Comparison of ENCODE assay signal across 8 mouse cellular contexts in genomic region chr2:75959183-75959849, GRCm38 (mm10). TPM values are rescaled to one million over a fixed set of nuclear protein-coding genes. Genes with fewer than 3 reads are reported as not detected.
DNase-seq lines count a peak whose midpoint lies in the region; ATAC-seq and TF ChIP-seq lines count a peak whose summit lies in the region.
"Had no signal": no experiment of that assay in that cellular context is flagged by ENCODE, and none has a peak within 500 bp of the region (broad histone marks: within the 10 kb centered on the region; RNA-seq: fewer than 3 reads in every experiment).

No protein-coding gene starts in this region.

- 25% methylated on average over 18 of the region's 18 CpGs for WGBS in heart, embryonic 11.5 days (ENCODE audit: insufficient replicate concordance)
- 4% methylated on average over 18 of the region's 18 CpGs for WGBS in limb, embryonic 13.5 days

- peak overlapping the region; percentile 60 for H3K4me3 ChIP-seq in E14TG2a.4 (replicated peaks; ENCODE audit: low read length)
- H3K4me3 ChIP-seq in heart, embryonic 11.5 days (ENCODE audit: low read depth, low read length): no peak overlapping the region
- peak overlapping the region; percentile 2; the same call in 1 of the 2 replicates for H3K4me3 ChIP-seq in limb, embryonic 13.5 days
- H3K4me3 ChIP-seq: megakaryocyte, embryonic 14.5 days had no signal

- TF ChIP-seq CTCF in E14TG2a.4 (conservative IDR thresholded peaks at IDR 0.05; ENCODE audit: low read length): no peak

- peak overlapping the region; percentile 41 for H3K27ac ChIP-seq in heart, embryonic 11.5 days (ENCODE audit: low read depth, low read length)
- peak overlapping the region; percentile 86 for H3K27ac ChIP-seq in limb, embryonic 13.5 days

- H3K9ac ChIP-seq in heart, embryonic 11.5 days (ENCODE audit: low read depth, low read length): no peak overlapping the region
- H3K9ac ChIP-seq in limb, embryonic 13.5 days: peak overlapping the region; percentile 14; the same call in 1 of the 2 replicates

- H3K36me3 ChIP-seq in E14TG2a.4 (ENCODE audit: insufficient read depth, low read length): no peaks in the 10 kb centered on the region
- no peaks in the 10 kb centered on the region for H3K36me3 ChIP-seq in heart, embryonic 11.5 days (ENCODE audit: control insufficient read depth, insufficient read depth, low read length)
- H3K36me3 ChIP-seq in limb, embryonic 13.5 days: no peaks in the 10 kb centered on the region

- peak overlapping the region; percentile 37 for H3K4me2 ChIP-seq in heart, embryonic 11.5 days
- H3K4me2 ChIP-seq in limb, embryonic 13.5 days (replicated peaks): peak overlapping the region; percentile 57

- ATAC-seq in heart, embryonic 11.5 days (replicated peaks; ENCODE audit: insufficient number of reproducible peaks, low FRiP score, low TSS enrichment): no peak
- peak; percentile 65 for ATAC-seq in limb, embryonic 13.5 days (ENCODE audit: low FRiP score, low read depth)

- no peaks in the 10 kb centered on the region for H3K9me3 ChIP-seq in E14TG2a.4 (ENCODE audit: low read length)
- no peaks in the 10 kb centered on the region for H3K9me3 ChIP-seq in heart, embryonic 11.5 days (replicated peaks; ENCODE audit: control insufficient read depth, low read length)
- H3K9me3 ChIP-seq in limb, embryonic 13.5 days: no peaks in the 10 kb centered on the region
- H3K9me3 ChIP-seq: megakaryocyte, embryonic 14.5 days had no signal

- H3K4me1 ChIP-seq in E14TG2a.4 (replicated peaks; ENCODE audit: low read depth, low read length): peaks cover 66% of the 10 kb centered on the region
- peaks cover 20% of the 10 kb centered on the region for H3K4me1 ChIP-seq in heart, embryonic 11.5 days (ENCODE audit: control insufficient read depth, insufficient read depth, low read length)
- H3K4me1 ChIP-seq in limb, embryonic 13.5 days: peaks cover 67% of the 10 kb centered on the region

- no peaks in the 10 kb centered on the region; the same call in 1 of the 2 replicates for H3K27me3 ChIP-seq in E14TG2a.4 (ENCODE audit: insufficient read depth, low read length)
- H3K27me3 ChIP-seq in heart, embryonic 11.5 days (ENCODE audit: control insufficient read depth, insufficient read depth, low read length): no peaks in the 10 kb centered on the region
- H3K27me3 ChIP-seq in limb, embryonic 13.5 days: peaks cover 21% of the 10 kb centered on the region

- DNase-seq in adrenal gland, postnatal 10 days: peak; percentile 59
- no peak for DNase-seq in thymus, postnatal 14 days
- DNase-seq in MN1 (ENCODE audit: low spot score): no peak
- DNase-seq in right cerebral cortex, adult 2 months (ENCODE audit: low spot score in 2 of 2): no peak

RNA-seq across cellular contexts. Expression of gene Ttc30a2, which starts 18.7 kb away (rescaled TPM):
- total RNA-seq in adrenal gland, postnatal 10 days (2021): 1 to 10 TPM in 1 of 2 experiments, under 1 TPM in 1; 0.78 to 1.2 TPM
- 0.75 and 1.1 TPM in 2 replicates for polyA plus RNA-seq in heart, embryonic 11.5 days (2014; fragmentation: Nextera tagmentation; extraction: Ambion mirVana)
- polyA plus RNA-seq in limb, embryonic 13.5 days (2015; fragmentation: Nextera tagmentation; extraction: Ambion mirVana): 0.37 and 0.42 TPM in 2 replicates

RNA-seq across cellular contexts. Expression of gene Ttc30b, which starts 20.9 kb away (rescaled TPM):
- total RNA-seq in adrenal gland, postnatal 10 days (2021): 10 to 100 TPM; 13.4 to 18.9 TPM
- polyA plus RNA-seq in heart, embryonic 11.5 days (2014; fragmentation: Nextera tagmentation; extraction: Ambion mirVana): 9.3 TPM in 2 replicates
- 10.3 TPM in 2 replicates for polyA plus RNA-seq in limb, embryonic 13.5 days (2015; fragmentation: Nextera tagmentation; extraction: Ambion mirVana)

RNA-seq across cellular contexts. Expression of gene Ttc30a1, which starts 22.5 kb away (rescaled TPM):
- total RNA-seq in adrenal gland, postnatal 10 days (2021): 1 to 10 TPM; 2.4 to 4.5 TPM
- 6.6 and 7.1 TPM in 2 replicates for polyA plus RNA-seq in heart, embryonic 11.5 days (2014; fragmentation: Nextera tagmentation; extraction: Ambion mirVana)
- 8.4 and 9.3 TPM in 2 replicates for polyA plus RNA-seq in limb, embryonic 13.5 days (2015; fragmentation: Nextera tagmentation; extraction: Ambion mirVana)
